Mouse (Mus musculus) gastrocnemius, postnatal 36 days (tissue): ENCODE data around the gene Epn1. TPM values are rescaled to one million over a fixed set of nuclear protein-coding genes. Genes with fewer than 3 reads are reported as not detected.

Experiments used
- microRNA-seq, 2 experiments: library from miRNA; unstranded; fragments of <30 nt; microRNA quantifications; one replicate each; pipeline ENCODE4 v1.2.0; 2021
- total RNA-seq, 2 experiments: library from RNA; stranded (reverse); gene quantifications; 2 replicates each; pipeline ENCODE4 v1.2.3; 2021

Epn1 gene
- total RNA-seq, 2 experiments from 2014 or later: 149 to 152 TPM

Small RNA genes lying within 50 kb of the gene (microRNA-seq; reads per million reads assigned to microRNA genes)
- gene Gm26217: 0 reads per million in 2 experiments

Other genes starting within 250 kb of the Epn1 start
- gene Shisa7, start 235.5 kb upstream of the Epn1 start, total RNA-seq: not detected
- gene Isoc2b, start 210.0 kb upstream of the Epn1 start, total RNA-seq: 1 to 10 TPM; 3.6 to 3.8 TPM
- gene Isoc2a, start 203.1 kb upstream of the Epn1 start, total RNA-seq: 10 to 100 TPM; 21.0 to 28.3 TPM
- under 1 TPM; 0.20 TPM for gene Gm36210, start 173.7 kb upstream of the Epn1 start, total RNA-seq
- 1 to 10 TPM; 8.9 TPM for gene Zfp628, start 165.0 kb upstream of the Epn1 start, total RNA-seq
- 1 to 10 TPM; 2.5 to 3.2 TPM for gene Nat14, start 158.2 kb upstream of the Epn1 start, total RNA-seq
- 10 to 100 TPM in 1 of 2 experiments, 1 to 10 TPM in 1; 8.8 to 11.1 TPM for gene Ssc5d, start 154.4 kb upstream of the Epn1 start, total RNA-seq
- gene Sbk2, start 115.8 kb upstream of the Epn1 start, total RNA-seq: 10 to 100 TPM; 30.5 to 35.8 TPM
- 1 to 10 TPM; 1.6 to 1.7 TPM for gene Sbk3, start 109.1 kb upstream of the Epn1 start, total RNA-seq
- 1 to 10 TPM; 7.8 to 9.5 TPM for gene Zfp579, start 84.1 kb upstream of the Epn1 start, total RNA-seq
- gene Zfp524, start 65.8 kb upstream of the Epn1 start, total RNA-seq: 1 to 10 TPM; 6.9 TPM
- 10 to 100 TPM; 20.7 to 22.7 TPM for gene Fiz1, start 65.5 kb upstream of the Epn1 start, total RNA-seq
- not detected for gene Gm44973, start 64.7 kb upstream of the Epn1 start, total RNA-seq
- 10 to 100 TPM; 11.0 to 13.0 TPM for gene Zfp865, start 59.9 kb upstream of the Epn1 start, total RNA-seq
- under 1 TPM in 1 of 2 experiments, not detected in 1; 0.20 TPM for gene Ccdc106, start 59.7 kb upstream of the Epn1 start, total RNA-seq
- under 1 TPM in 1 of 2 experiments, not detected in 1; 0.42 TPM for gene 4632433K11Rik, start 46.1 kb upstream of the Epn1 start, total RNA-seq
- 1 to 10 TPM; 2.2 to 3.9 TPM for gene Zfp784, start 41.8 kb upstream of the Epn1 start, total RNA-seq
- 1 to 10 TPM; 2.9 to 3.3 TPM for gene Zfp580, start 28.7 kb upstream of the Epn1 start, total RNA-seq
- gene U2af2, start 18.1 kb upstream of the Epn1 start, total RNA-seq: 10 to 100 TPM; 38.0 to 48.3 TPM
- gene Rfpl4, start 36.7 kb downstream of the Epn1 start, total RNA-seq: not detected
- gene Rasl2-9, start 45.7 kb downstream of the Epn1 start, total RNA-seq: 1 to 10 TPM; 2.0 to 2.2 TPM
- gene Vmn1r55, start 69.4 kb downstream of the Epn1 start, total RNA-seq: not detected
- not detected for gene Vmn1r56, start 116.5 kb downstream of the Epn1 start, total RNA-seq
- gene Vmn1r57, start 138.3 kb downstream of the Epn1 start, total RNA-seq: not detected